Mouse (Mus musculus) lung, embryonic 15.5 days (tissue): ENCODE measurements around the gene Gucy1a1. TPM values are rescaled to one million over a fixed set of nuclear protein-coding genes. Genes with fewer than 3 reads are reported as not detected.

Experiments
- ATAC-seq: fragments of 200-750 bp; cut with Nextera tagmentation; 2 replicates; pipeline ENCODE4 v1.8.0; 2017; ENCODE audit warnings: moderate number of reproducible peaks, borderline replicate concordance; ENCODE audit not compliant: low FRiP score, low TSS enrichment; ENCODE audit errors: extremely low read depth
- H3K27ac ChIP-seq: fragments of 300-500 bp; sonication (generic); 2 replicates; pipeline ENCODE4 v1.5.1; 2015; ENCODE audit warnings: moderate library complexity, mild to moderate bottlenecking, inconsistent platforms
- H3K27me3 ChIP-seq: fragments of 300-500 bp; sonication (generic); 2 replicates; pipeline ENCODE4 v1.6.1; 2015; ENCODE audit warnings: inconsistent platforms
- H3K36me3 ChIP-seq: fragments of 300-500 bp; sonication (generic); 2 replicates; pipeline ENCODE4 v1.6.1; 2015; ENCODE audit warnings: inconsistent platforms
- H3K4me1 ChIP-seq: fragments of 300-500 bp; sonication (generic); 2 replicates; pipeline ENCODE4 v1.6.1; 2015; ENCODE audit warnings: inconsistent platforms
- H3K4me2 ChIP-seq: fragments of 300-500 bp; sonication (generic); 2 replicates; pipeline ENCODE4 v1.6.1; 2015; ENCODE audit warnings: inconsistent platforms, mild to moderate bottlenecking, moderate library complexity
- H3K4me3 ChIP-seq: fragments of 300-500 bp; sonication (generic); 2 replicates; pipeline ENCODE4 v1.5.1; 2015; ENCODE audit warnings: mild to moderate bottlenecking, inconsistent platforms
- H3K9ac ChIP-seq: fragments of 300-500 bp; sonication (generic); 2 replicates; pipeline ENCODE4 v1.6.1; 2015; ENCODE audit warnings: inconsistent platforms
- H3K9me3 ChIP-seq: fragments of 300-500 bp; sonication (generic); 2 replicates; pipeline ENCODE4 v1.6.1; 2016; ENCODE audit warnings: inconsistent platforms
- WGBS: fragments of 180-500 bp; shearing (Covaris S2); methylation state at CpG from one replicate; pipeline ENCODE4 v1.1.7; 2015; 5-methylcytosine and 5-hydroxymethylcytosine counted together
- polyA plus RNA-seq: library from polyadenylated mRNA; unstranded; fragments of >200 nt; fragmentation: Nextera tagmentation; extraction: Ambion mirVana; gene quantifications from 2 replicates; pipeline ENCODE4 v1.2.1, GENCODE M21; 2015

Gene Gucy1a1
- polyA plus RNA-seq, 1 experiment from 2014 or later: 98.8 TPM

DNA sequence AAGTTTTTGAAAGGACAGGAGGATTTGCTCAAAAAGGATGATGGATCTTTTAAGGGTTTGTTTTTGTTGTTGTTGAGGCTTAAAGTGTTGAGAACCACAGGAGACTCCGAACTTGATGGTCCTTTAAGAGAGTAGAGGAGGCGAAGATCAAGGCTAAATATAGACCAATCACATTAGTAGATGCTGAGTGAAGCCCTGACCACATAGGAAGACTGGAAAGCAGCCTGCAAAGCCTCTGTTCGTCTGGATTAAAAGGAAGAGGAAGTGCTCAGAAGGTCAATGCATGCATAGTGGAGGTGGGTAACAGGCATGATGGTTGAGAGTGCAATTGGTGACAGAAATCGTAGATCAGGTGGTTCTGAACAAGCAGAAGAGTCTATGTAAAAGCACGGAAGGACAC lies 4.8 kb downstream of the Gucy1a1 start:
- Histone ChIP-seq H3K9me3 (no peaks in the 10 kb centered on the region), H3K4me1 (peaks cover 12% of the 10 kb centered on the region), H3K36me3 (no peaks in the 10 kb centered on the region), H3K27me3 (no peaks in the 10 kb centered on the region), H3K27ac (no peak overlapping the region), H3K9ac (no peak overlapping the region), H3K4me2 (peak overlapping the region; percentile 0; the same call in 1 of the 2 replicates), H3K4me3 (peak overlapping the region; percentile 10; the same call in 1 of the 2 replicates)
- no peak for ATAC-seq
- WGBS: 45% methylated on average over 5 of the region's 5 CpGs

DNA sequence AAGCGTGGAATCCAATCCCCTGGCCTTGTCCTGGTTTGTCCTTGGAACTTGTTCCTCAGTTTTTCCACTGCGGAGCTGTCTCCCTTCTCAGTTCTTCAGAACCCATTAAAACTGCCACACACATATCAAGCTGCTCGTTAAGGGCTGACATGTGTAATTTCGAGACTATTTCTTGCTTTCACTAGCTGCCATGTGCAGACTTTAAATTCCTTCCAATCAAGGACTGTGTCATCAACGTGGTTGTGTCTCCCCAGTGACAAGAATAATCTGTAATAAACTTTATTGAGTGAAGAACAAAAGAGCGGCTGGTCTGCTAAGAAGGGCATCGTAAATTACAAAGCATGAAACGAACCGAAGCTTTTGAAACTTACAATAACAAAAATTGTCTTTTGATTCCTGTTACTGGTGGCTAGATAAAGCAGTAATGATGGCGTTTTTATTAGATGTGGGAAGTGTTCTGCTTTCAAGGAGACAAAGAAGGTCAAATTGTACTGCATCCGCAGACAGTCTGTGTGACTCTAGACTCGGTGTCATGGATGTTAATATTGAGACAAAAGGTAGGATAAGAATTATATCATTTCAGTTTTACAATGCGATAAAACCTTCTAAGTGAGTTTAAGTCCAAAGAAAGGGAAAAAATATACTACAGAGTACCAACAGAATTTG lies 7.5 kb downstream of the Gucy1a1 start:
- Histone ChIP-seq H3K27me3 (no peaks in the 10 kb centered on the region), H3K9me3 (no peaks in the 10 kb centered on the region), H3K4me1 (peaks cover 12% of the 10 kb centered on the region), H3K9ac (no peak overlapping the region), H3K4me2 (no peak overlapping the region), H3K27ac (no peak overlapping the region; the same call in 1 of the 2 replicates), H3K4me3 (no peak overlapping the region), H3K36me3 (no peaks in the 10 kb centered on the region)
- 52% methylated on average over 13 of the region's 13 CpGs for WGBS
- ATAC-seq: peak; percentile 11; the same call in 1 of the 2 replicates

GRCm38 (mm10) chr3:82135483-82135882 lies 10.1 kb downstream of the Gucy1a1 start:
- 65% methylated on average over 1 of the region's 1 CpGs for WGBS

DNA sequence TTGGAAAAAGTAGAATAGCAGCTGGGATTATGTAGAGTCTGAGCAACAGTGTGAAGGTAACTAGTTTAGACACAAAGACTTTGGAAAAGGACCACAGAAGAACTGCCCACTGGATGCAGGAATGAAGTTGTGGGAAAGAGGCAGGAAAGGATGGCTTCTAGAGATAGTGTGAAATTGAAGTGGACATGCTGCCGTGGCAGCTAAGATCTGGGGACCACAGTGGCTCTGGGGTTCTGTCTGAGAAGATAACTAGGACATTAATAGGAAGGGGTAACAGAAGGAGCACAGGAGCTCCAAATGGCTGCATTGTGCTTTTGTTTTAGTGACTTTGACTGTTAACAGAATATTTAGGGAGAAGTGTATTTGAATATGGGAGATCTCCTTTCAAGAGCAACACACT lies 16.3 kb downstream of the Gucy1a1 start:
- Histone ChIP-seq H3K9ac (no peak overlapping the region), H3K27ac (no peak overlapping the region), H3K4me1 (peaks cover 8% of the 10 kb centered on the region), H3K9me3 (no peaks in the 10 kb centered on the region), H3K27me3 (no peaks in the 10 kb centered on the region), H3K4me2 (no peak overlapping the region), H3K36me3 (no peaks in the 10 kb centered on the region), H3K4me3 (no peak overlapping the region)
- WGBS: 51% methylated on average over 1 of the region's 1 CpGs
- no peak for ATAC-seq

More at GRCm38 (mm10) chr3:82135483-82135882, 10.1 kb downstream of the Gucy1a1 start:
- Histone ChIP-seq H3K36me3 (no peaks in the 10 kb centered on the region), H3K27me3 (no peaks in the 10 kb centered on the region), H3K4me3 (no peak overlapping the region), H3K4me2 (no peak overlapping the region), H3K9ac (no peak overlapping the region), H3K27ac (no peak overlapping the region), H3K9me3 (no peaks in the 10 kb centered on the region), H3K4me1 (peaks cover 13% of the 10 kb centered on the region; the same call in 1 of the 2 replicates)
- ATAC-seq: no peak

GRCm38 (mm10) chr3:82124567-82124966 lies 21.0 kb downstream of the Gucy1a1 start:
- no peak for ATAC-seq
- H3K4me2 ChIP-seq: no peak overlapping the region
- H3K4me3 ChIP-seq: no peak overlapping the region
- no peak overlapping the region for H3K9ac ChIP-seq
- 79% methylated on average over 1 of the region's 1 CpGs for WGBS
- H3K27ac ChIP-seq: no peak overlapping the region
- H3K9me3 ChIP-seq: no peaks in the 10 kb centered on the region
- H3K36me3 ChIP-seq: no peaks in the 10 kb centered on the region
- H3K4me1 ChIP-seq: peaks cover 3% of the 10 kb centered on the region; the same call in 1 of the 2 replicates
- H3K27me3 ChIP-seq: no peaks in the 10 kb centered on the region

DNA sequence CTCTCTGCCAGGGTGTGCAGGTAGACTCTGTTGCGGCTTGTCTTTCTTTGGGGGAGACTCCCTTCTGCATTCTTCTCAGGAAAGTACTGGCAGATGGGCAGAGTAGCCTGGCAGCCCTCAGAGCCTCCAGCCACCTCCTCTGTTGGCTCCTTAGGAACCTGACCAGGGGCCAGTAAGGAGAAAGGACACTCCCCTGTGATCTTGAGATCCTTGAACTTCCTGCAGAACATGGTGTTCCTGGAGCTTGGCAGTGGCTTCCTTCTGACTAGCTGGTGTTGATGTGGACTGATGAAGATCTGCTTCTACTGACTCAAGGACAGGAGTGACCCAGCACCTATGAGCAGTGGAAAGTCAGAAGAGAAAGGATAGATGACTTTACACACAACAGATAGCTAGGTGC lies 26.7 kb downstream of the Gucy1a1 start:
- no peak for ATAC-seq
- peaks cover 5% of the 10 kb centered on the region; the same call in 1 of the 2 replicates for H3K36me3 ChIP-seq
- 91% methylated on average over 1 of the region's 1 CpGs for WGBS
- H3K4me1 ChIP-seq: no peaks in the 10 kb centered on the region
- H3K4me2 ChIP-seq: no peak overlapping the region
- H3K9ac ChIP-seq: no peak overlapping the region
- no peaks in the 10 kb centered on the region for H3K9me3 ChIP-seq
- no peak overlapping the region for H3K4me3 ChIP-seq
- no peak overlapping the region for H3K27ac ChIP-seq
- H3K27me3 ChIP-seq: no peaks in the 10 kb centered on the region

DNA sequence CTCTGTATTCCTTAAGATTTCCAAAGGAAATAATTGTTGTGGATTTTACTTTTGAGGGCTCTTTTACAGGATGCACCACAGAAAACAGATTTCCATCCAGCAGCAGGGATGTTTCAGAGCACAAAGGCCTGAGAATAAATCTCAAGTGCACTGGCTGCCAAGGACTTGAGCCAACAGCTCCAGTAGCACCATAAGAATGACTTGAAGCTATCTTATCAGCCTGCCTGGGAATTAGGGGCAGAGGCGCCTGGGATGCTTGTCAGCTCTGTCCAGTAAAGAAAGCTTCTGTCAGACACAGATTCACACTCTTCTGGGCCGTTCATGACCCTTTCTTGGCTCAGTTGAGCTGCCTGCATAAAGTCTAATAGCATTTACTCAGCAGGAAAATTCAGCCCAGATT lies 33.1 kb downstream of the Gucy1a1 start:
- 0 out of 2 replicates have a peak overlapping the region, but pooled peaks have one; percentile 13 for H3K4me2 ChIP-seq
- peaks cover 17% of the 10 kb centered on the region for H3K4me1 ChIP-seq
- no peaks in the 10 kb centered on the region for H3K27me3 ChIP-seq
- 21% methylated on average over 2 of the region's 2 CpGs for WGBS
- H3K4me3 ChIP-seq: no peak overlapping the region
- H3K9ac ChIP-seq: no peak overlapping the region
- H3K9me3 ChIP-seq: no peaks in the 10 kb centered on the region
- peaks cover 6% of the 10 kb centered on the region; the same call in 1 of the 2 replicates for H3K36me3 ChIP-seq
- H3K27ac ChIP-seq: peak overlapping the region; percentile 88
- peak; percentile 95 for ATAC-seq

DNA sequence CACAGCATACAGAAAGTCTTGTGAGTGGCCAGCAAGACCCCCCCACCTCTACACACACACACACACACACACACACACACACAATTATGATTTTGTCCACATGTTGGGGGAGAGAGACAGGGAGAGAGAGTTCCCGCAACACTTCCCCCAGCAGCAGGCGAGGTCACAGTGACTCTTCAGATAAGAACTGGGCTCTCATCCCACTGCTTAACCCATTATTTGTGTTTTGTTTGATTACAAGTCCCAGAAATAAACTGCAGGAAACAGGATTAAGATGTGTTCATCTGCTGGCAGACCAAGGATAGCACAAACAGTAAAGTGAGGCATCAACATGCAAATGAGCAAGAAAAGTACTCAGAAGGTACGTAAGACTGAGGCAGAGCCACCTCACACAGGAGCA lies 33.6 kb downstream of the Gucy1a1 start:
- H3K27me3 ChIP-seq: no peaks in the 10 kb centered on the region
- no peak overlapping the region for H3K9ac ChIP-seq
- peaks cover 17% of the 10 kb centered on the region for H3K4me1 ChIP-seq
- no peak overlapping the region for H3K4me3 ChIP-seq
- peak overlapping the region; percentile 88 for H3K27ac ChIP-seq
- peak; percentile 91 for ATAC-seq
- H3K36me3 ChIP-seq: peaks cover 6% of the 10 kb centered on the region; the same call in 1 of the 2 replicates
- H3K9me3 ChIP-seq: no peaks in the 10 kb centered on the region
- WGBS: 41% methylated on average over 3 of the region's 3 CpGs
- 0 out of 2 replicates have a peak overlapping the region, but pooled peaks have one; percentile 13 for H3K4me2 ChIP-seq

DNA sequence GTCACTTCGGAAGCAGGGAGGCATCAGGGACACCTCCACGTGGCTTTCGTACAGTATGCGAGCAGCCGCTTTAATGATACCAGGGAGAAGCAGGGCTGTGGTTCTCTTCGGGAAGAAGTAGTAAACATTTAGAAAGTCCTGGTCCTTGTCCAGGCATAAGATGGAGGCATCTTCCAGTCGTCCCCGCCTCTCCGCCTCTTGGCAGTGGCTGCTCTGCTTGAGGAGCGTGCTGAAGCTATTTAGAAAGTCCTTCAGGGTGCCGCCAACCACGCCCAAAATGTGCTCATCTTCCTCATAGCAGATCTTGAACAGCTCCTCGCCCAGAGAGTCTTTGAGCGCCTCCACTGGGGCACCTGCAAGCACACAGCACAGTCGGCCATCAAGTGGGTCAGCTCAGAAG lies 36.6 kb downstream of the Gucy1a1 start:
- no peak overlapping the region for H3K4me2 ChIP-seq
- 85% methylated on average over 15 of the region's 15 CpGs for WGBS
- H3K27ac ChIP-seq: no peak overlapping the region; the same call in 1 of the 2 replicates
- H3K9me3 ChIP-seq: no peaks in the 10 kb centered on the region
- H3K4me1 ChIP-seq: peaks cover 28% of the 10 kb centered on the region
- H3K36me3 ChIP-seq: peaks cover 6% of the 10 kb centered on the region; the same call in 1 of the 2 replicates
- no peaks in the 10 kb centered on the region for H3K27me3 ChIP-seq
- no peak overlapping the region for H3K9ac ChIP-seq
- H3K4me3 ChIP-seq: no peak overlapping the region
- no peak for ATAC-seq

DNA sequence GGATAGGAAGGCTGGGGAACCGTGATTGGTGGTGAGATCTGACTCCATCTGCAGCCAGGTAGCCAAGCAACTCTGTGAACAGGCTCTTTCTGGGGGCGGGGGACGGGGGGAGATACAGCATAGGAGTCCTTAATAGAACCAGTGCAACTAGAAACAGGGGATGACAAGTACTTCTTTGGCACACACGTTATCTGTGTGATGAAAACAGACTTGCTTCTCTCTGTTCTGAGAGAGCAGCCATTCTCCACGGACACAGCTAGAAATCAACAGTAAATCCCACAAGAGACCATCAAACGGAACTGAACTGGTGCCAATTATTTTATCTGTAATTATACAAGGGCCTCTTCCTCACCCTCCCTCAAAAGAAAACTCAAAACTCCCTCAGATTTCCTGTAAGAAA lies 41.4 kb downstream of the Gucy1a1 start:
- Histone ChIP-seq H3K4me2 (no peak overlapping the region), H3K9ac (no peak overlapping the region), H3K4me1 (0 out of 2 replicates have a peak, but pooled peaks cover 11% of the 10 kb centered on the region), H3K9me3 (no peaks in the 10 kb centered on the region), H3K4me3 (no peak overlapping the region), H3K36me3 (peaks cover 14% of the 10 kb centered on the region; the same call in 1 of the 2 replicates), H3K27ac (no peak overlapping the region), H3K27me3 (no peaks in the 10 kb centered on the region)
- 46% methylated on average over 6 of the region's 6 CpGs for WGBS
- no peak for ATAC-seq

- ATAC-seq: no peak
- Histone ChIP-seq H3K27me3 (no peaks in the 10 kb centered on the region), H3K9ac (no peak overlapping the region), H3K4me1 (0 out of 2 replicates have a peak, but pooled peaks cover 1% of the 10 kb centered on the region), H3K4me2 (no peak overlapping the region), H3K4me3 (no peak overlapping the region), H3K27ac (no peak overlapping the region), H3K9me3 (no peaks in the 10 kb centered on the region), H3K36me3 (peaks cover 20% of the 10 kb centered on the region; the same call in 1 of the 2 replicates)
- 71% methylated on average over 6 of the region's 6 CpGs for WGBS
Measured at GRCm38 (mm10) chr3:82099127-82099526, 46.5 kb downstream of the Gucy1a1 start.

DNA sequence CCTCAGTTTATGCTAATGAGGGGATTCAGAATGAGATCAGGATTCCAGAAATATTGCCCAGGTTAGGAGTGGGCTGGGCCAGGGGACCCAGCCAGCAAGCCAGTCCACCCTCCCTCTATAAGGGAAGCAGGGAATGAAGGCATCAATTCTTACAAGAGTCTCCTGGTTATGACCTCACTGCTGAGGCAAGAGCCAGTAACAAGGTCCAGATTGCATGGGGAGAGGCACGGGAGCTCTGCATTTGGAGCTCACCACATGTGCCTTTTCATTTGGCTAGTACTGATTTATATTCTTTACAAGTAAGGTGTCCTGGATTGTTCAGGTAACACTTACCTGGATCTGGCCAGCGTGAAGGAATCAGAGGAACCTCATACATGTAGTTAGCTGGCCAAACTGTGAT lies 48.8 kb downstream of the Gucy1a1 start:
- H3K9me3 ChIP-seq: no peaks in the 10 kb centered on the region
- H3K9ac ChIP-seq: no peak overlapping the region
- H3K4me3 ChIP-seq: no peak overlapping the region
- H3K36me3 ChIP-seq: peaks cover 18% of the 10 kb centered on the region; the same call in 1 of the 2 replicates
- H3K4me1 ChIP-seq: no peaks in the 10 kb centered on the region
- no peak overlapping the region for H3K27ac ChIP-seq
- ATAC-seq: no peak
- H3K27me3 ChIP-seq: no peaks in the 10 kb centered on the region
- 74% methylated on average over 2 of the region's 2 CpGs for WGBS
- no peak overlapping the region for H3K4me2 ChIP-seq
